Mouse (Mus musculus): ENCODE results near the gene Mlc1.

GRCm38 (mm10) chr15:88915046-88915445, 63.8 kb downstream of the Mlc1 start:
- TF ChIP-seq GATA2 (IDR thresholded peaks at IDR 0.05; ENCODE audit: borderline replicate concordance, low read depth, low read length): no peak
- TF ChIP-seq CTCF (IDR thresholded peaks at IDR 0.05; ENCODE audit: low read depth, low read length): no peak
- no peak for TF ChIP-seq POLR2AphosphoS5 (IDR thresholded peaks at IDR 0.05; ENCODE audit: insufficient replicate concordance, low read depth, low read length)
- TF ChIP-seq TAL1 (conservative IDR thresholded peaks at IDR 0.05; ENCODE audit: low read depth, low read length): no peak

Measured in G1E (cell line).